Mouse (Mus musculus) ovary, postnatal 14 days (tissue): ENCODE data around the gene Gm44596.

Experiments used
- DNase-seq: peaks from one replicate; pipeline ENCODE4 v3.0.0; 2022; ENCODE audit warnings: low spot score

Gm44596 gene

GRCm38 (mm10) chr6:128375192-128375591 is at the start of gene Gm44596, which contains the start of gene Tex52:
TSS of gene Gm44596 (plus strand) at chr6:128375503.
TSS of gene Tex52 (plus strand) at chr6:128375456.
- DNase-seq, result no peak

- peak; percentile 69 for DNase-seq
Observed at GRCm38 (mm10) chr6:128334397-128335124, 40.7 kb upstream of the Gm44596 start.

GRCm38 (mm10) chr6:128337467-128337866 is 37.8 kb upstream of the Gm44596 start:
- no peak for DNase-seq

GRCm38 (mm10) chr6:128338876-128339275 is 36.4 kb upstream of the Gm44596 start:
- no peak for DNase-seq

- DNase-seq, result no peak
Observed at GRCm38 (mm10) chr6:128341956-128342723, 33.2 kb upstream of the Gm44596 start.

DNA sequence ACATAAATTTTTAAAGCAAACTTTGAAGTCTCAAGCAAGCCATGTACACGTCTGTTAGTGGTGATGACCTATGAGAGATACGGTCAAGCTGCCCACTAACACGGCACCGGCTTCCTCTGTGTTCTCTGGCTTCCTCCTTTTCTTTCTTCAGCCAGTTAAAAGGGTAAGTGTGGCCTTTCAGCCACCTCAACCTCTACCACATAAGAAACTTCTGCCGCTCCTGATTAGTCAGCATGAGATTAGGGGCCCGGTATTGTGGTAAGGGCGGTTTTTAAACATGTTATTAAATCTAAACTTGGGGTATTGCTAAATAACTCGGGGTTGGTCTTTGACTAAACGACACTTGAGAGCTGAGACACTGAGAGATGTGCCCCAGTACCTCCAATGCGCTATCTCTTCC is 29.7 kb upstream of the Gm44596 start:
- no peak for DNase-seq

- no peak for DNase-seq
Observed at GRCm38 (mm10) chr6:128346782-128347181, 28.5 kb upstream of the Gm44596 start.

DNA sequence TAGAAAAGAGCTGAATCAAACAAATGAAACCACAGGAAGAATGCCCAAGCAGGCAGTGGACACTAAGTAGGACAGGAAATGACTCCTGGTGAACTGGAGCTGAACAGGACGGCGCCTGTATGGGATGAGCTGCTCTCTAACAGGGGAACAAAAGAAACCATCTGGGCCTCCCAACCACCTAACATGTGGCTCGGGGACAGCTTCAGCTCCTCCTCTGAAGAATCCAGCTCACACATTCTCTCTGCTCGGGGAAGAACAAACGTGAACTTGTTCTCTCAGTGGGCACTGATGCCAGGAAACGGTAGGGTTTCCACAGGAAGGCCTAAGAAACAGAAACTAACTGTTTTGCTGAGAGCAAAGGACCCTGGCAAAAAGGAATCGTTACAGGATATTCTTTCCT is 25.6 kb upstream of the Gm44596 start:
- DNase-seq, result no peak

- no peak for DNase-seq
Observed at GRCm38 (mm10) chr6:128354140-128354539, 21.2 kb upstream of the Gm44596 start.

DNA sequence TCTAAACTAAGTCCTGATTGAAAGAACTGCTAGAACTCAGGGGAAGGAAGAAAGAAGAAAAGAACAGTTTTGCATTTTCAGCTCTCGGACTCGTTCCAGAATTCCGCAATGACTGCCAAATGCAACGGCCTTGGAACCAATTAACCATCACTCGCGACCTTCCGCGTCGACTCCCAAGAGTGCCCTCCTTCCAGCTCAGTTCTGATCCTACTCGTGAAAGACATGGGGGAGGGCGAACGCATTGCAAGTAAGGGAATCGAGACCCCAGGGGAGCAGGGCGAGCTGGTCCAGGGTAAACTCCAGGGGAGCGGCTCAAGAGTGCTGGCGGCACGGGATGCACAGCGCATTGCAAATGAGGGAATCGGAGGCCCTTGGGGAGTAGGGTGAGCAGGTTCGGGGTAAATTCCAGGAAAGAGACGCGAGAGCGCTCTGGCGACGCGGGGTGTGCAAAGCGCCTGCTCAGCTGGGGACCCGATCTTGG is 20.1 kb upstream of the Gm44596 start:
- peak; percentile 31 for DNase-seq

DNA sequence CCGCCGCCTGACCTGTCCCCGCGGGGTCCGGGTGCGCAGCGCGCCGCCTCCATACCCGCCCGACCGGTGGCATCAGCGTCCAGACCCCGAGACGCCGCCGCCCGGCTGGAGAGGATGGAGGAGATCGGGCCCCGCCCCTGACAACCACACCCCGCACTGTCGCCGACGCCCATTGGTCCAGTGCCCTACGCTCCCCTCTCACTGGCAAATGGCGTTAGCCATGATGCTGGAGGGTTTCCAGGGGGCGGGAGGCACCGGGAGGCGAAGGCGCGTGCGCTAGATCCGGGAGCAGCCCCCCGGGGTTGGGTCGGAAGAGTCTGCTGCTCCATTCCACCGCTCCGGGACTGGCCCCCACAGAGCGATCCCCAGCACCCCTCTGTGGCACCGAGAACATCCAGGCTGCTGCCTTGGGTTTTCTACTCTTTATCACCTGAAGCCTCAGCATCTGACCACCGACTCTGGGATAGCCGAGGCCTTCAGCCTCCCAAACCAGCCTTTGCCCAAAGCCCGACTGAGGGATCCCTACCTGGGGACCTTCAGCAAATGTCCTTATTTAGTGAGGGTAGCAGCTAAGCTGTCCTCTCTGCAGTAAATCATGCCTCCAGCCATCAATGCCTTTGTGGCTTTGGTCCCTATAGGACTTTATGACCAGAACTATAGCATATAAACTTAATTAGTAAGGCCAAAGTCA is 19.4 kb upstream of the Gm44596 start, which contains the start of gene Tulp3:
Tulp3 (minus strand) TSS at position 126 of the 691 bp plus-strand sequence.
- DNase-seq, result peak; percentile 95

- peak; percentile 56 for DNase-seq
Observed at GRCm38 (mm10) chr6:128358999-128359398, 16.3 kb upstream of the Gm44596 start.

DNA sequence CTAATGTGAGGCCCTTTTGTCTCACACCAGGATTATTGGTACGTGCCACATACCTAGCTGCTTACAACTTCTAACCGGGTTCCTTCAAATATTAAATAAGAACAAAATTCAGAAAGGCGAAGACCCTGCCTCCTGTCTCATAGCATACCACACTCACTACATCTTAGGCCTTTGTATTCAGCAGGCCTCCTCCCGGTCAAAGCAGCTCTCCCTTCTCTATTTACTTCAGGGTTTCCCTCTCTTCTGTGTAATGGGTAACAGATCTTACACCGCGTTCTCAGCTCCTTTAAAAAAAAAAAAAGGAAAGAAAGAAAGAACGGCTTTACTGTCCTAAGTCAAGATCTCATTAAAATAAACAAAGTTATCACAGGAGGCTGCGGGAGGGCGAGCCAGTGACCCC is 13.4 kb upstream of the Gm44596 start:
- no peak for DNase-seq

GRCm38 (mm10) chr6:128362381-128363006 is 12.8 kb upstream of the Gm44596 start, which contains the start of the genes Rhno1 and Foxm1:
TSS of gene Rhno1 (minus strand) at chr6:128362911.
TSS of gene Foxm1 (plus strand) at chr6:128362967.
- DNase-seq, result peak; percentile 79

DNA sequence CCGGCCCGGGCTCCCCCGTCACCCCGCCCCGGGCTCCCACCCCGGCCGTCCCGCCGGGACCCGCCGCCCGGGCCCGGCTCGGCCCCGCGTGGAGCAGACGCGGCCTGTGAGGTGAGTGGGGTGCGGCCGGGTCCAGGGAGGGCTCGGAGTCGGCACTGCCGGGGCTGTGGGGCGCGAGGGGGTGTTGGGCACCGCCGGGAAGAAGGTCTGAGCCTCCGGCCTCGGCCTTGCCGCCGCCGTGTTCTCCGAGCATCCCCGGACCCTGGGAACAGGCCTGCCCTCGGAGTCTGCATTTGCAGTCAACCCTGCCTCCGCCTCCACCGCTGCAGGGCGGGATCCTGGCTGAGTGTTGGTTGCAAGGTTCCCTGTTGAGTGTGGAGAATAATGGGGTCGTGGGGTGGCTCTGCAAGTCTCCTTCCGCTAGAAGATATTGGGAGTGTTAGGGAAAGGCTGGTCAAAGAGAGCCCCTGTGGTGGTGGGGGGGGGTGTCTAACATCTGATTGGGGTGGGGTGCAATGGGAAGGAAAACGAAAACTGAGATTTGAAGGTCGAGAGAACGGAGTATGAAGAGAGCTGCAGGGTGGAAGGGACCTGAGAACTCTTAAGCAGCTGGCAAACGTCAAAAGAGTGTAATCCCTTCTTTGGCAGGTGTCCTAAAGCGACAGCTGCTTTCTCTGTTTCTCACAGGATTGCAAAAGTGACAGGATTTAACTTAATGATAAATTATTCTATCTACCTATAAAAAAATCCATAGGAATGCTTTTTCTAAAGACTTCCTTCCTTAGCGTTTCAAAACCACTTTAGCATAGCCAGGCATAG is 12.1 kb upstream of the Gm44596 start:
- DNase-seq, result no peak

DNA sequence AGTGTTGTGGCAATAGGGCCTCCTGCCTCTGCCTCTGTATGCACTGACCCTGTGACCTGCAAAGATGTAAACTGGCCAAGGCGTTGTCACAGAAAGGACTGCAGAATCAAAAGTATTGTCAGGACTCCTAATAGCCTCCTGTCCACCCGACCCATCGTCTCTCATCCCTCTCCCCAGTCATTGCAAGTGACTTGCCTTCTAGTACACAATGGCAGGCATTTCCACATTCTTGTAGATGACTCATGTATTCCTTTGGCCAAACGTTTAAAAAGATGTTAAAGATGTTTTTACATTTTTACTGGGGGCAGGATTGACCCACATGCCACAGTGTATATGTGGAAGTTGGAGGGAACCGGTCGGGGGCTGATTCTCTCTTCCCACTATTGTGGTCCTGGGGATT is 10.6 kb upstream of the Gm44596 start:
- no peak for DNase-seq

- no peak for DNase-seq
Observed at GRCm38 (mm10) chr6:128366466-128366865, 8.8 kb upstream of the Gm44596 start.

DNA sequence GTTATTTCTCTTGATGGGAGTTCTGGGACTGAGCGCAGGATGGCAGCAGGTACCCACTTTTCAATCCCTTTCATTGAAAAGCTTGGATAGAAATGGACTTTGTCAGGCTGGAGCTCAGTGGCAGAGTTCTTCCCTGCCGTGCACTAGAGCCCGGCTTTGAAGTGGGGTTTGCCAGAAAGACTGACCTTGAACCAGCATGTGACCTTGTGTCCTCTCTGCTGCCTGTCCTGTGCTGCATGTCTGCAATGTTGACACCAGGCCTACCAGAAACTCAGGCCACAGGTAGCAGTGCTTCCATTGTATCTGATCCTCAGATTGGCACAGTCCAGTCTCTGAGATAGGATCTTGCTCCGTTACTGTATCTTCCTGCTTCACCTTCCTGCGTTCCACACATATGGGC is 5.3 kb upstream of the Gm44596 start:
- DNase-seq, result no peak

DNA sequence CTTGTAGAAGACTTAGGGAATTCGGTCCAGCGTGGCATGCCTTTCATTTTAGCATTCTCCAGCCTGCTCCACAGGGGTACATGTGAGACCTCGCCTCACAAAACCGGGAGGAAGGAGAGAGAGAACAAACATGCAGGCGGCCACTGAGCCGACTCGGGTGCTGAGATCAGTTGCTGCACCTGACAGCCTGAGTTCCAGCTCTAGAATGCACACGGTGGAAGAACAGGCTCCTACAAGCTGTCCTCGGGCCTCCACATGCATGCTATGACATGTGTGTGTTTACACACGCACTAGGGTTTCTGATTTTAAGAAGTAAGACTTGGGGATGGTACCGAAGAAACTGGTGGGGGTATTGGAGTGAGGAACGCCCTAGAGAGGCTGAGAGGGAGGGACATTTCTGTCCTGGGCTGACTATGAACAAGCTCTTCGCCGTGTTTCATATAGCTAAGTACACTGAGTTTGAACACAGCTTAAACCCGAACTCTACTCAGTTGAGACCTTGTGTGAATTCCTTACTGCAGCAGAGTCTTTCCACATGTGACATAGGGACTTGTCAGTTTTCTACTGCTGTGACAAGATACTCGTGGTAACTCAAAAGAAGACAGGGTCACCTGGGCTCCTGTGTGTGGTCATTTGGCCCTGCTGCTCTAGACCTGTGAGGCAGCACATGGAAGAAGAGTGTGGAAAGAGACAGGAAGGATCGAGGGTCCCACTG is 1.2 kb downstream of the Gm44596 start:
- no peak for DNase-seq

DNA sequence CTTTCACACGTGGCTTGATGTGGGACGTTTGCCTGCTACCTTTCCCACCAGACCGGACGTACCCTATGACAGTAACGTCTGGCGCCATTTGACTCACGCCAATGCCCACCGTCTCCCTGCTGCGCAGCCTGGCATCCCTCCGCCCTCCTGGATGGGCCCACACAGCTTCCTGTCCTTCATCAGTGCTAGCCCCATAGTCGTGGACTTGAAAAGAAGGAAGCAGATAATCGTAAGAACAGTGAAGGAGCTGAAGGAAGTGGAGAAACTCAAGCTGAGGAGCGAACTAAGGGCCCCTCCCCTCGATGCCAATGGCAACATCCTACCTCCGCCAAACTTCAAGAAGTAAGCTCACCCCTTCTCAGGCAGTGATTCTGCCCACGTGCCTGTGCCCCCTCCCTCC is 4.3 kb downstream of the Gm44596 start:
- no peak for DNase-seq
